25 mouse cellular contexts compared by ENCODE assay signal in genomic region chr4:88912882-88913281, GRCm38 (mm10). TPM values are rescaled to one million over a fixed set of nuclear protein-coding genes. Genes with fewer than 3 reads are reported as not detected.
A peak's percentile ranks its signal among the peaks of the same experiment; 100 is the strongest.
DNase-seq lines count a peak whose midpoint lies in the region; ATAC-seq and TF ChIP-seq lines count a peak whose summit lies in the region.
"Had no signal": no experiment of that assay in that cellular context is flagged by ENCODE, and none has a peak within 500 bp of the region (broad histone marks: within the 10 kb centered on the region; RNA-seq: fewer than 3 reads in every experiment).

No protein-coding gene starts in this region.

- no peak overlapping the region for H3K4me3 ChIP-seq in liver, embryonic 14.5 days (ENCODE audit: insufficient read depth in 1 of 2, low read depth in 2 of 2, low read length in 2 of 2)
- no peak overlapping the region for H3K4me3 ChIP-seq in midbrain, embryonic 10.5 days
- H3K4me3 ChIP-seq: embryonic facial prominence, embryonic 13.5 days; forebrain, embryonic 13.5 days; heart, embryonic 12.5 days; hindbrain, embryonic 15.5 days had no signal

- TF ChIP-seq CTCF in liver, embryonic 14.5 days (IDR thresholded peaks at IDR 0.05; ENCODE audit: low read depth), result peak; percentile 39

- no peaks in the 10 kb centered on the region for H3K36me3 ChIP-seq in liver, embryonic 14.5 days (replicated peaks; ENCODE audit: control insufficient read depth, insufficient read depth, low read depth)
- no peaks in the 10 kb centered on the region for H3K36me3 ChIP-seq in midbrain, embryonic 10.5 days
- H3K36me3 ChIP-seq: embryonic facial prominence, embryonic 13.5 days; heart, embryonic 12.5 days; hindbrain, embryonic 15.5 days had no signal

- WGBS in liver, embryonic 14.5 days (ENCODE audit: insufficient replicate concordance), result 43% methylated on average over 2 of the region's 2 CpGs
- WGBS in midbrain, embryonic 10.5 days, result 91% methylated on average over 2 of the region's 2 CpGs

- H3K4me1 ChIP-seq in liver, embryonic 14.5 days (replicated peaks; ENCODE audit: control insufficient read depth in 2 of 2, insufficient read depth in 2 of 2, low read length in 1 of 2), result peaks cover 25 to 33% of the 10 kb centered on the region in 2 experiments
- H3K4me1 ChIP-seq in midbrain, embryonic 10.5 days, result no peaks in the 10 kb centered on the region
- H3K4me1 ChIP-seq: embryonic facial prominence, embryonic 13.5 days; forebrain, embryonic 13.5 days; heart, embryonic 12.5 days; hindbrain, embryonic 15.5 days had no signal

- DNase-seq in 416B (ENCODE audit: low read depth) (peak; percentile 37), liver (peak; percentile 13)
- DNase-seq in liver, embryonic 14.5 days (ENCODE audit: low read depth in 3 of 3, low spot score in 3 of 3), result peak; percentile 22 to 31 (median 27)
- no peak for DNase-seq in layer of hippocampus, postnatal 14 days (ENCODE audit: low spot score in 2 of 2)
- no peak for DNase-seq in midbrain, embryonic 10.5 days (ENCODE audit: low spot score)
- no peak for DNase-seq in thymus, postnatal 25 days
- DNase-seq in kidney, postnatal 14 days, result no peak
- DNase-seq: adrenal gland, adult 8-10 months; cerebellum, adult 11-12 months; cerebellum, adult 9-10 months; cerebellum, postnatal 25 days; forebrain, postnatal 0 days; gastrocnemius, postnatal 14 days; heart, postnatal 36 days had no signal

- H3K9ac ChIP-seq in liver, embryonic 14.5 days (replicated peaks), result no peak overlapping the region
- H3K9ac ChIP-seq: embryonic facial prominence, embryonic 13.5 days; forebrain, embryonic 13.5 days; forebrain, postnatal 0 days; heart, embryonic 12.5 days; hindbrain, embryonic 15.5 days had no signal

- no peaks in the 10 kb centered on the region for H3K27me3 ChIP-seq in liver, embryonic 14.5 days (ENCODE audit: control insufficient read depth, insufficient read depth, low read length)
- H3K27me3 ChIP-seq in midbrain, embryonic 10.5 days (ENCODE audit: low read depth, poor library complexity, severe bottlenecking), result no peaks in the 10 kb centered on the region
- H3K27me3 ChIP-seq: CH12.LX; forebrain, embryonic 13.5 days; heart, embryonic 12.5 days; hindbrain, embryonic 15.5 days had no signal

- no peak overlapping the region for H3K27ac ChIP-seq in liver, embryonic 14.5 days
- H3K27ac ChIP-seq in midbrain, embryonic 10.5 days (replicated peaks), result no peak overlapping the region
- H3K27ac ChIP-seq: embryonic facial prominence, embryonic 13.5 days; forebrain, embryonic 13.5 days; hindbrain, embryonic 15.5 days had no signal

- no peak overlapping the region for H3K4me2 ChIP-seq in liver, embryonic 14.5 days (ENCODE audit: low read depth)
- H3K4me2 ChIP-seq: embryonic facial prominence, embryonic 13.5 days; forebrain, embryonic 13.5 days; heart, embryonic 12.5 days; hindbrain, embryonic 15.5 days had no signal

- no peaks in the 10 kb centered on the region for H3K9me3 ChIP-seq in liver, embryonic 14.5 days (ENCODE audit: control insufficient read depth, low read length)
- H3K9me3 ChIP-seq in midbrain, embryonic 10.5 days (replicated peaks), result no peaks in the 10 kb centered on the region
- H3K9me3 ChIP-seq: embryonic facial prominence, embryonic 13.5 days; forebrain, embryonic 13.5 days; heart, embryonic 12.5 days; hindbrain, embryonic 15.5 days had no signal

- ATAC-seq in liver, embryonic 14.5 days (ENCODE audit: insufficient read depth), result peak; percentile 71
- peak; percentile 66 for ATAC-seq in megakaryocyte progenitor cell, adult 5-6 weeks (replicated peaks; ENCODE audit: poor library complexity)
- ATAC-seq: forebrain, embryonic 13.5 days; forebrain, postnatal 0 days had no signal

- TF ChIP-seq EP300 in liver, embryonic 14.5 days (IDR thresholded peaks at IDR 0.05; ENCODE audit: low read depth), result no peak

RNA-seq across cellular contexts. Expression of gene Ifne, which starts 32.9 kb away (rescaled TPM):
- polyA plus RNA-seq in liver, embryonic 14.5 days (2012; rRNA removed), result not detected in 2 replicates
- not detected in 2 replicates for polyA plus RNA-seq in liver, embryonic 14.5 days (2014; fragmentation: Nextera tagmentation; extraction: Ambion mirVana)
- total RNA-seq in megakaryocyte progenitor cell, adult 5-6 weeks (2015), result not detected in 2 replicates
- total RNA-seq in megakaryocyte progenitor cell, adult 5-6 weeks (2017), result not detected in 2 replicates
- total RNA-seq in layer of hippocampus, postnatal 14 days (2021), result not detected
- not detected in 2 replicates for polyA plus RNA-seq in midbrain, embryonic 10.5 days (2016; fragmentation: Nextera tagmentation; extraction: Ambion mirVana)
- total RNA-seq: adrenal gland, adult 8-10 months; CH12.LX; forebrain, postnatal 0 days; gastrocnemius, adult 18-20 months; gastrocnemius, postnatal 14 days; heart, adult 8-10 months; heart, postnatal 36 days had no signal
- polyA plus RNA-seq: embryonic facial prominence, embryonic 13.5 days; forebrain, embryonic 13.5 days; forebrain, postnatal 0 days; gonadal fat pad, adult 2 months; heart, embryonic 12.5 days; heart, embryonic 16.5 days; hindbrain, embryonic 11.5 days; hindbrain, embryonic 15.5 days had no signal

Comparison
In these comparisons a context has a peak if more than half of its experiments do, and no peak if none do; other contexts are left out.
1. DNase-seq: peak in 416B (single experiment), liver (single experiment) and liver, embryonic 14.5 days (3 of 3); none in layer of hippocampus, postnatal 14 days (0 of 2), midbrain, embryonic 10.5 days (single experiment), thymus, postnatal 25 days (single experiment) and kidney, postnatal 14 days (single experiment).